Mouse (Mus musculus): ENCODE measurements around the gene Gtf3c5.
A peak's percentile ranks its signal among the peaks of the same experiment; 100 is the strongest.

Gtf3c5 gene

GRCm38 (mm10) chr2:28583651-28584050 lies at the start of gene Gtf3c5:
Gtf3c5 (minus strand) TSS chr2:28583751.
- no peak for DNase-seq (ENCODE audit: low read depth, low spot score)

GRCm38 (mm10) chr2:28633136-28633535 lies 49.6 kb upstream of the Gtf3c5 start:
- no peak for DNase-seq (ENCODE audit: low read depth, low spot score)

- DNase-seq (ENCODE audit: low read depth, low spot score), result no peak
Observed at GRCm38 (mm10) chr2:28632626-28633025, 49.1 kb upstream of the Gtf3c5 start.

- no peak for DNase-seq (ENCODE audit: low read depth, low spot score)
Observed at GRCm38 (mm10) chr2:28629911-28630381, 46.4 kb upstream of the Gtf3c5 start.

GRCm38 (mm10) chr2:28628053-28628452 lies 44.5 kb upstream of the Gtf3c5 start:
- DNase-seq (ENCODE audit: low read depth, low spot score), result no peak

- no peak for DNase-seq (ENCODE audit: low read depth, low spot score)
Observed at GRCm38 (mm10) chr2:28626038-28626437, 42.5 kb upstream of the Gtf3c5 start.

GRCm38 (mm10) chr2:28624870-28625269 lies 41.3 kb upstream of the Gtf3c5 start:
- DNase-seq (ENCODE audit: low read depth, low spot score), result peak; percentile 64

GRCm38 (mm10) chr2:28622521-28623124 lies 39.1 kb upstream of the Gtf3c5 start:
- peak; percentile 42 for DNase-seq (ENCODE audit: low read depth, low spot score)

- no peak for DNase-seq (ENCODE audit: low read depth, low spot score)
Observed at GRCm38 (mm10) chr2:28621664-28622171, 38.2 kb upstream of the Gtf3c5 start, which contains the start of gene Gfi1b. Gfi1b (minus strand) TSS chr2:28621982.

GRCm38 (mm10) chr2:28621111-28621510 lies 37.6 kb upstream of the Gtf3c5 start:
- DNase-seq (ENCODE audit: low read depth, low spot score), result no peak

- no peak for DNase-seq (ENCODE audit: low read depth, low spot score)
Observed at GRCm38 (mm10) chr2:28620522-28620921, 37.0 kb upstream of the Gtf3c5 start.

GRCm38 (mm10) chr2:28619369-28619768 lies 35.8 kb upstream of the Gtf3c5 start:
- no peak for DNase-seq (ENCODE audit: low read depth, low spot score)

GRCm38 (mm10) chr2:28618777-28619336 lies 35.3 kb upstream of the Gtf3c5 start:
- no peak for DNase-seq (ENCODE audit: low read depth, low spot score)

GRCm38 (mm10) chr2:28617498-28618486 lies 34.2 kb upstream of the Gtf3c5 start:
- DNase-seq (ENCODE audit: low read depth, low spot score), result no peak

GRCm38 (mm10) chr2:28616874-28617273 lies 33.3 kb upstream of the Gtf3c5 start:
- no peak for DNase-seq (ENCODE audit: low read depth, low spot score)

GRCm38 (mm10) chr2:28616358-28616757 lies 32.8 kb upstream of the Gtf3c5 start:
- DNase-seq (ENCODE audit: low read depth, low spot score), result peak; percentile 89

GRCm38 (mm10) chr2:28613599-28613998 lies 30.0 kb upstream of the Gtf3c5 start:
- DNase-seq (ENCODE audit: low read depth, low spot score), result no peak

- DNase-seq (ENCODE audit: low read depth, low spot score), result peak; percentile 90
Observed at GRCm38 (mm10) chr2:28612436-28613063, 29.0 kb upstream of the Gtf3c5 start.

GRCm38 (mm10) chr2:28611407-28611787 lies 27.8 kb upstream of the Gtf3c5 start:
- DNase-seq (ENCODE audit: low read depth, low spot score), result no peak

GRCm38 (mm10) chr2:28610716-28611406 lies 27.3 kb upstream of the Gtf3c5 start:
- DNase-seq (ENCODE audit: low read depth, low spot score), result no peak

GRCm38 (mm10) chr2:28609851-28610250 lies 26.3 kb upstream of the Gtf3c5 start:
- no peak for DNase-seq (ENCODE audit: low read depth, low spot score)
